Mouse (Mus musculus) retina, adult 2 months (tissue): ENCODE measurements around the gene Fbxo46.
A peak's percentile ranks its signal among the peaks of the same experiment; 100 is the strongest.
"Not testable (repeated sequence)": the region's sequence is repeated elsewhere in the genome, so short reads cannot be mapped to it uniquely, and the experiment has no call there.

ENCODE experiments used
- DNase-seq: peaks from one replicate; pipeline ENCODE4 v3.0.0-alpha.2; 2012; ENCODE audit warnings: low read depth, low spot score

The Fbxo46 gene

DNA sequence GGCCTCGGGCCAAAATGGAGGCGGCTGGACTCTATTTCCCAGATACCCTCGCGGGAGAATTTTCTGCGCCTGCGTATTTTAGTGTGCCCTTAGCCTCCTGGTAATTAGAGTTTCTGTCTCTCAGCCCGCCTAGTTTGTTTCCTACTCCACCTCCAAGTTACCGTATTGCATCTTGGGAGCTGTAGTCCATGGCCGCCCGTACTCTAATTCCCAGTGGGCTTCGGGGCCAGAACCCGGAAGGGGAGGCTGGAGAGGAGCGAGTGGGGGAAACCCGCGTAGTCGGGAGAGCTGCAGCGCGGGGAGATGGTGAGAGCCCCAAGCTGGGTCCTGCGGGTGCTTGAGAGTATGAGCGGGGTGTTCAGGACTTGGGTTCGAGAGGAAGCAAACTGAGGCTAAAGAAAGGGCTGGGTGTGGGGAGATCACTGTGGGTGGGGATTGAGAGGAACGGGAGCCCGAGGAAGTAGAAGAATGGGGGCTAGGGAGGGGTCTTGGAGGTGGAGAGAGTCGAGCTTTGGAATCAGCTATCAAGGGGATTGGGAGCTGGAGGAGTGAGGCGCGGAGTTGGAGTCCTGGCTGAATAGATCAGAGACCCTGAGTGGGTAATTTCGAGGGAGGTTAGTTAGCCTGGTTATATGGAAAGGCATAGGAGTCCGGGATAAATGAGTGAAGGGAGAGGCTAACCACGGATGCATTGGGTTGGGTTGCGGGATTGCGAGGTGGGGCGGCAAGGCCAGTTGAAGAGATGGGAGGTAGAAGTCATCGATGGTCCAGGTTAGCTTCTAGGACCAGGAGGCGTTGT is at the start of gene Fbxo46:
Fbxo46 (plus strand) TSS at position 229 of the 799 bp plus-strand sequence.
- DNase-seq = peak; percentile 94

DNA sequence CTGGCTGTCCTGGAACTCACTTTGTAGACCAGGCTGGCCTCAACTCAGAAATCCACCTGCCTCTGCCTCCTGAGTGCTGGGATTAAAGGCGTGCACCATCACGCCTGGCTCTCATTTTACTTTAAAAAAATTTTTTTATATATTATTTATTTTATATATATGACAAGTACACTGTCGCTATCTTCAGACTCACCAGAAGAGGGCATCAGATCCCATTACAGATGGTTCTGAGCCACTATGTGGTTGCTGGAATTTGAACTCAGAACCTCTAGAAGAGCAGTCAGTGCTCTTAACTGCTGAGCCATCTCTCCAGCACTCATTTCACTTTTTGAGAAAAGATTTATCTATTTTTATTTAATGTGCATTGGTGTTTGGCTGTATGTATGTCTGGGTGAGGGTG is 48.6 kb upstream of the Fbxo46 start:
- DNase-seq = not testable (repeated sequence)

DNA sequence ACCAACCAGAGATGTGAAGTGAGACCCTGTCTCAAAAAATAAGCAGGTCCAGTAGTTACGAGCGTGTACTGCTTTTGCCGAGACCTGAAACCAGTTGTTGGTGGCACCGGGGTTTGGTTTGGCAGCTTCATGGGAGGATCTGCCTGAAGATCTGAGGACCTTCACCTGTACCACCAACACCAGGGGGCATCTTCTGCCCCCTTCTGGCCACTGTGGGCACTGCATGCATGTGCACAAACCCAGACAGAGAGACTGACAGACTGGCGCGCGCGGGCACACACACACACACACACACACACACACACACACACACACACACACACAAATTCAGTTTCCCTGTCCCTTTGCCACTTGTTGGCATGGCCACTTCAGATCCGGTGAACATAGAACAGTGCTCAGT is 46.2 kb upstream of the Fbxo46 start:
- no peak for DNase-seq

DNA sequence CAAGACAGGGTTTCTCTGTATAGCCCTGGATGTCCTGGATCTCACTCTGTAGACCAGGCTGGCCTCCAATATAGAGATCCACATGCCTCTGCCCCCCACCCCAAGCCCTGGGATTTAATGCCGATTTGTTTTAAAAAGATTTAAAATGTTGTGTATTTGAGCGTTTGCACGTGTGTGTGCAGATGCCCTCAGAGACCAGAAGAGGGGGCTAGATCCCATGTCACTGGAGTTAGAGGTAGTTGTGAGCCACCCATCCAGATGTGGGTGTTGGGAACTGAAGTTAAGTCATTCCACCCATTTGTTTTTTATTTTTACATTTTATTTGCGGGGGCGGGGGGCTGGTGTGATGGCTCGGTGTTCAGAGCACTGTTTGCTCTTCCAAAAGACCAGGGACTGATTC is 45.2 kb upstream of the Fbxo46 start:
- no peak for DNase-seq

DNA sequence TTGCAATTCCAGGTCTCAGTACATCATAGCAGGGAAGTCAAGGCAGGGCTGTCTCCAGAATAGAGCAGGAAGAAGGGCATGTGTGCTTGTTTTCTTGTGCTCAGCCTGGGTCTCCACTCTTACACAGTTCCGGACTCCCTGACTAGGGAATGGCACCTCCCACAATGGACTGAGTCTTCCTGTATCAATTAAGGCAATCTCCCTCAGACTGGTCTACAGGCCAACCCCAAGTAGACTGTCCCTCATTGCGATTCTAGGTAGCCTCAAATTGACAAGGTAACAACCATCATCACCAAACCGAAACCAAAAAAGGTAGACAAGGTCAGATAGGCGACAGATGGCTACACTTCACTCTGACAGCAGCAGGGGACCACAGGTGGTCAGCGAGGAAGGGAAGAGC is 44.4 kb upstream of the Fbxo46 start:
- no peak for DNase-seq

DNA sequence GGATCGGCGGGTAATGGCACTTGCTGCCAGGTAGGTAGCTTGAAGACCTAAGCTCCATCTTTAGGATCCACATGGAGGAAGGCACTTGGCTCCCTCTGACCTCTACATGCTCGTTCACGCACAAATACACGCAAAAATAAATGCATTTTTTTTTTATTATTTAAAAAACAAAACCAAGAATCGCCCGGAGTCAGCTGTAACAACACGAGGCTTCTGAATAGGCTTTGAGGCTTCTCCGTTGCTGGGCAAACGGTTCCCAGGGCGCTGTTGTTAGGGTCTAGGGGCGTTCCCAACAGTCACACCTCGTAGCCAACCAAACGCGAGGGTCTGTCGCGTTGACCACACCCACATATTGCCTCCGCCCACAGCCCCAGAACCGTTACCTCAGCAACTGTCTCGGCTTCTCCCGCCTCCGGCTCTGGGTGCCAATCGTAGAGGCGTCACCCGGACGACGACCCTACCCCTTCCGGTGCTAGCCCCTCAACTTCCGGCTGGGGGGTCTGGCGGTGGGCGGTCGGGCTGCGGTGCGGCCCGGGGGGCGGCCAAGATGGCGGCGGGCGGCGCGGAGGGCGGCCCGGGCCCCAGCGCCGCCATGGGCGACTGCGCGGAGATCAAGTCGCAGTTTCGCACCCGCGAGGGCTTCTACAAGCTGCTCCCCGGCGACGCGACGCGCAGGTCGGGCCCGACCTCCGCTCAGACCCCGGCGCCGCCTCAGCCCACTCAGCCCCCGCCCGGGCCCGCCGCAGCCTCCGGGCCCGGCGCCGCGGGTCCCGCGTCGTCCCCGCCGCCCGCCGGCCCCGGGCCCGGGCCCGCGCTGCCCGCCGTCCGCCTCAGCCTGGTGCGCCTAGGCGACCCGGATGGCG is 43.7 kb upstream of the Fbxo46 start, which contains the start of gene Dmwd:
Dmwd (plus strand) TSS at position 505 of the 863 bp plus-strand sequence.
- DNase-seq = peak; percentile 78

DNA sequence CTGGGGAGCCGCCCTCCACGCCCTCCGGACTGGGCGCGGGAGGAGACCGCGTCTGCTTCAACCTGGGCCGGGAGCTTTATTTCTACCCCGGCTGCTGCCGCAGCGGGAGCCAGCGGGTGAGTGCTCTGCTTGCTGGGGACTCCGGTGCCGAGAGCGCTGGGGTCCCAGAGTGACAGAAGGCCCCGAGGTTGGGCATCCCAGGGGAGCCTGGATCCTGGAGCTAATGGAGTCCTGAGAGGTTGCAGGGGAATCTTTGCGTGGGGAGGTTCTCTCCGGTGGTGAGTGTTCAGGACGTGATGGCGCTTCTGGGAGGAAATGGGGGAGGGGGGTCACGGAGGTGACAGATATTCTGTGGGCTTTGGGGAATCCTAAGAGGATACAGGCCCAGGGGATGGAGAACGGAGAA is 43.1 kb upstream of the Fbxo46 start:
- no peak for DNase-seq

DNA sequence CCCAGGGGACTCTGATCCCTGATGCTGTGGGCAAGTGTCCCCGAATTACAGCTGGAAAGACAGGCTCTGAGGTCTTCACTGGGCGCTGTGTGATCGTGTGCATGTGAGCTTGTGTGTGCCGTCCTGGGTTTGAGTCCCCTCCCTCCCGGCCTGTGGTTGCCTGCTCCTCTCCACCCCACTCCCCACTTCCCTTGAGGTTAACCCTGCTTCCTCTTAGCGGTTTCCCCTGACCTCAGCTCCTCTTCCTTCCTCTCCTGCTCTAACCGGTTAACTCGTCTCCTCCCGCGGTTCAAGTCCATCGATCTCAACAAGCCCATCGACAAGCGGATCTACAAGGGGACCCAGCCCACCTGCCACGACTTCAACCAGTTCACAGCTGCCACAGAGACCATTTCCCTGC is 41.9 kb upstream of the Fbxo46 start:
- DNase-seq = no peak

DNA sequence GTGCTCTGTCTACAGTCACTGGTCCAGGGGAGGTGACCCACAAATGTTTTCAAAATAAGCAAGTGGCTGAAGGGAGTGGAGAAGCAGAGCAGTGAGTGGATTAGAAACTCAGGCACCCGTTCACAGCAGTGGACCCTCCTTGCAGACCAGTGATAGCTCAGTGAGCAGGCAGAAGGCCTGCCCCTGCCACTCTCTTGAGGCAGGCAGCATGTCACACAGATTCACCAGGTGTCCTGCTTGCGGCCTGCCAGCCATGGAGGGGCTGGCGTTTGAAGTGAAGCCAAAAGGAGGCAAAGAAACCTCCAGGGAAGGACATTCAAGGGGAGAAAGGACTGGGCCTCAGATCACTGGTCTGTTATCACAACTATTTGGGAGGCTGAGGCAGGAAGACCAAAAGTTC is 40.9 kb upstream of the Fbxo46 start:
- DNase-seq = no peak

DNA sequence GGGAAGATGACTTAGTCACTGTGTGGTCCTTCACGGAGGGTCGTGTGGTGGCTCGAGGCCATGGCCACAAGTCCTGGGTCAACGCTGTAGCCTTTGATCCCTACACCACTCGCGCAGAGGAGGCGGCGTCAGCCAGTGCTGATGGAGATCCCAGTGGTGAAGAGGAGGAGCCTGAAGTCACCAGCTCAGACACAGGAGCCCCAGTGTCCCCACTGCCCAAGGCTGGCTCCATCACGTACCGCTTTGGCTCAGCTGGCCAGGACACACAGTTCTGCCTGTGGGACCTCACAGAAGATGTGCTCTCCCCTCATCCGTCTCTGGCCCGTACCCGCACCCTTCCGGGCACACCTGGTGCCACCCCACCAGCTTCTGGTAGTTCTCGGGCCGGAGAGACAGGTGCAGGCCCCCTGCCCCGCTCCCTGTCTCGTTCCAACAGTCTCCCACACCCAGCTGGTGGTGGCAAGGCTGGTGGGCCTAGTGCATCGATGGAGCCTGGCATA is 39.2 kb upstream of the Fbxo46 start:
- DNase-seq = no peak

DNA sequence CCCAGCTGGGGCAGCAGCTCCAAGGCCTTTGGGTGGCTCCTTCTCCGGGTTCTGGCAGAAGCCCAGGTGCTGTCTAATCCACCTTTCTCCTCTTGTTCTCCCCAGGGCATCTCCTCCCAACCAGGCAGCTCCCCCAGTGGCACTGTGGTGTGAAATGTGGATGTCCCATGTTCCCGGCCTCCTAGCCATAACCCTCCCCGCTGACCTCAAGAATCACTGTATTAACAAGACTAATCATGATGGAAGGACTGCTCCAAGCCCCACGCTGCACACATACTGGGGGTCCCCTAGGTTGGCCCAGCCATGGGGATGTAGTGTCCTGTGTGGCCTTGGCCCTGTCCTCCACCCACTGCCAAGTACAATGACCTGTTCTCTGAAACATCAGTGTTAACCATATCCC is 37.5 kb upstream of the Fbxo46 start:
- no peak for DNase-seq

DNA sequence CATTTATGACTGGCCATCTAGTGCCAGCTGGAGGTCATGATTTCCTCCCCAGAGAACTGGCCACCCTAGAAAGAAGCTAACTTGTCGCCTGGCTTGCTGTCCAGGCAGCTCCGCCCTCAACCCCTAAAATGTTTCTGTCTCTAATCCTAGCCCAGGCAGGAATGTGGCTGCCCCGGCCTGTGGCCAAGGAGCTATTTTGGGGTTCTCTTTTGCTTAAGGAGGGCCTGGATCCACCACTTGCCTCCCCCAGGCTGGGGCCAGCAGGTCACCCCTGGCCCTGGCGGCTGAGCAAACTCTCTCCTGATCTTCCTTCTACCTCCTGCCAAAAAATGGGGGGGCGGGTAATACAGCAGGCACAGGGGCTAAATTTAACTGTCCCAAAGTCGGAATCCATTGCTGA is 36.6 kb upstream of the Fbxo46 start:
- DNase-seq = no peak

DNA sequence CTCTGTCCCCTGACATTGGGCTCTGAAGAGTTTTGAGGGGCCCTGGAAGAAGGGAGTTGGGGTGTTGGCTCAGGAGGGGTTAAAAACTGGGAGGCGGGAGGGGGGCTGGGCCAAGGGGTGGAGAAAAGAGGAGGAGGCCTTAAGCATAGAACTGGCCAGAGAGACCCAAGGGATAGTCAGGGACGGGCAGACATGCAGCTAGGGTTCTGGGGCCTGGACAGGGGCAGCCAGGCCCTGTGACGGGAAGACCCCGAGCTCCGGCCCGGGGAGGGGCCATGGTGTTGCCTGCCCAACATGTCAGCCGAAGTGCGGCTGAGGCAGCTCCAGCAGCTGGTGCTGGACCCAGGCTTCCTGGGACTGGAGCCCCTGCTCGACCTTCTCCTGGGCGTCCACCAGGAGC is 36.0 kb upstream of the Fbxo46 start, which contains the start of gene Dmpk:
Dmpk (plus strand) TSS at position 149 of the 400 bp plus-strand sequence.
- DNase-seq = no peak

DNA sequence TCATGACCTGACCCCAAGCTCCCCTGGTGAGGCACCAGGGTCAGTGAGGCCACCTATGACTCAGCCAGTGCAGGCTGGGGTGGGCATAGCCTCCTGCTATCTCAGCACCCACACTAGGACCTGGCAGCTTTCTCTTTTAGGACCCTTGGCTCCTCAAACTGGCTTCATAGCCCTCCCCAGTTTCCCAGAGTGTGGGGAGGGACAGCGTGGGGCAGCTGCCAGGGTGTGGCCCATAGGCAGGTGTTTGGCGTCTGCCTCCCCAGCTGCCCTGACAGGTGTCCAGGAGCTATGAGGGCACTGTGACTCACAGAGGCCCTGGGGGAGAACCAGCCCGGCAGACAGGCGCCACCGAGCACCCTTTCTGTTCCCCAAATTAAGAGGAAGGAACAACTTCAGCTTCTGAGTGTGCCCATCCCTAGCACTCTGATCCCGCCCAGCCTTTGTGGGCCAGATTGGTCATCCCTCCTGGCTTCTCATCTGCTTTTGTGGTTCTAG is 35.3 kb upstream of the Fbxo46 start:
- no peak for DNase-seq

DNA sequence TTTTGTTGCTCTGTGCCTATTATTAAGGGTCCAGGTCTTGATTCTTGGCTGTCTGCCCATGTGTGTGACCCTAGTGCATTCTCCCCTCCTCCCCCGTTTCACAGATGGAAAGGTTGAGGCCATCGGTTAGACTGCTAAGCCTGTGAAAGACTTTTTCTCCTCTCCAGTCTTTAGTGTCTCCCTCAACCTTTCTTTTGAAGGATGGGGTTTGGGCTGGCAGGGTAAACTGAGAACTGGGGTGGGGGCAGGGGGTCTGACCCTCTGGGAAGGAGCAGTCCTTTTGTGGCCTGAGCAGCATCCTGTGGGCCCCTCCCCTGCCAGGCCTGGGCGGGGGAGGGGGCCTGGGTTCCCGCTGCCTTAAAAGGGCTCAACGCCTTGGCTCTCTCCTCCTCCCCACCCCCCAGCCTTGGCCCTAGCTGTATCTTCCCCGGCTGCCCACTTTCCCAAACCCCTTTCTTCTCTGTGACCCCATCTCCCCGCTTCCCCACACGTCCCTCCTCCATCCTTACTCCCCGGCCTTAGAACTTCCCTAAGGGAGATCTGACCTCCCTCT is 34.7 kb upstream of the Fbxo46 start:
- no peak for DNase-seq

DNA sequence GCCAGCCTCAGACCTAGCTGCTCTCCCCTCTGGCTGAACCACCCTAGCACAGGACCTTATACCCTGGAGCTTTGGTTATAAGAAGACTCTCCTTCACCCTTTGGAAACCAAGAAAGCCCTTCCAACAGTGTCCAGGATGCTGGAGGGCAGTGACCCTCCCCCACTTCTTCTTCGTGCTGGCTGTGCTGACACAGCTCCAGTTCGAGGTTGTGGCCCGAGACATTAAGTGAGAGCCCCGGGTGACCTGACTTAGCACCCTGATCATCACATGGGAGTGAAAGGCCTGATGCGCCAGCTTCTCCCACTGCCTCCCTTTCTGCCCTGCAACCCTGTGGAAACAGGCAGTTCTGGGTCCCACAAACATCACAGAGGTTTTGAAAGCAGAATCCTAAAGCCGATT is 34.2 kb upstream of the Fbxo46 start:
- no peak for DNase-seq

DNA sequence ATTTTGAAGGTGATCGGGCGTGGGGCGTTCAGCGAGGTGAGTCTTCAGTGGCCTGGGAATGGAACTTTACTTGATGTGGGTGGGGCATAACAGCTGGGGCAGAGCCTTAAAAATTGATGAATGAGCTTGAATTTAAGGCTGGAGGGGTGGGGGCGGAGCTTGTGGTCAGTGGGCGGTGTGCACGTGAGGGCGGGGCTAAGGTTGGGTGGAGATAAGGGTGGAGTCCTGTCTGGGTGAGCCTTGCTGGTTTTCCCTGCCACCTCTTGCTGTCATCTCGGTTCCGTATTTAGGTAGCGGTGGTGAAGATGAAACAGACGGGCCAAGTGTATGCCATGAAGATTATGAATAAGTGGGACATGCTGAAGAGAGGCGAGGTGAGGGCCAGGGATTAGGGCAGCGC is 33.6 kb upstream of the Fbxo46 start:
- no peak for DNase-seq

DNA sequence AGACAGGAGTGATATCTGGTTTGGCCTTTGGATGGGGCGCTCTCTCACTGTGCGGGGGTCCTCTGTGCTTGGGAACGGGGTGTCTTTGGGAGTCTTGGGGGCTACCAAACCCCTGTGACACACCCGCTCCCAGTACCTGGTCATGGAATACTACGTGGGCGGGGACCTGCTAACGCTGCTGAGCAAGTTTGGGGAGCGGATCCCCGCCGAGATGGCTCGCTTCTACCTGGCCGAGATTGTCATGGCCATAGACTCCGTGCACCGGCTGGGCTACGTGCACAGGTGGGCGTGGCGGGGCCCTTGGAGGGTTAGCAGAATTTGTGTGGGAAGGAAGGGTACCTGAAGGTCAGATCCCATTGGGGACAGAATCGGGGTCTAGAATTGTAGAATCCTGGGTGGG is 32.9 kb upstream of the Fbxo46 start:
- no peak for DNase-seq

DNA sequence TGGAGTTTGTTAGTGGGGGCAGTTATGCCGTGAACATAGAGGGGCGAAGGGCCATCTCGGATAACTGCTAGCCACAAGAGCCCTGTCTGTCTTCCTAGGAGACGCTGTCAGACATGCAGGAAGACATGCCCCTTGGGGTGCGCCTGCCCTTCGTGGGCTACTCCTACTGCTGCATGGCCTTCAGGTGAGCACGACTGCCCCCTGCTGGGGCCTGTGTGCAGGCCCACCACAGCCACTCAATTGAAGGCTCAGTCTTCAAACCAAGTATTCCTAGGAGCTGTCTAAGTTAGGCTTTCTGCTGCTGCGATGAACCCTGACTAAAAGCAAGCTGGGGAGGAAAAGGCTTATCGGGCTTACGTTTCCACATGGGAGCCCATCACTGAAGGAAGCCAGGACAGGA is 30.8 kb upstream of the Fbxo46 start:
- DNase-seq = no peak

DNA sequence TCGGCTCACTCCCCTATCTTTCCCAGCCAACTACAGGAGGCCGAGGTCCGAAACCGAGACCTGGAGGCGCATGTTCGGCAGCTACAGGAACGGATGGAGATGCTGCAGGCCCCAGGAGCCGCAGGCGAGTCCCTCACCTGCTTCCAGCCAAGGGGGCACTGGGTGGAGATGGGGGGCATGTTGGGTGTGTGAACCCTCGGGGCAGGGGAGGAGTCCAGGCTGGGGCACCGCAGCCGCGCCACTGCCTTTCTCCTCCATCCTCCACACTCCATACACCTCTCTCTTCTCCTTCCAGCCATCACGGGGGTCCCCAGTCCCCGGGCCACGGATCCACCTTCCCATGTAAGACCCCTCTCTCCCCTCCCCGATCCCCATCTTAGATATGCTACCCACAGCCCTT is 27.7 kb upstream of the Fbxo46 start:
- no peak for DNase-seq

DNA sequence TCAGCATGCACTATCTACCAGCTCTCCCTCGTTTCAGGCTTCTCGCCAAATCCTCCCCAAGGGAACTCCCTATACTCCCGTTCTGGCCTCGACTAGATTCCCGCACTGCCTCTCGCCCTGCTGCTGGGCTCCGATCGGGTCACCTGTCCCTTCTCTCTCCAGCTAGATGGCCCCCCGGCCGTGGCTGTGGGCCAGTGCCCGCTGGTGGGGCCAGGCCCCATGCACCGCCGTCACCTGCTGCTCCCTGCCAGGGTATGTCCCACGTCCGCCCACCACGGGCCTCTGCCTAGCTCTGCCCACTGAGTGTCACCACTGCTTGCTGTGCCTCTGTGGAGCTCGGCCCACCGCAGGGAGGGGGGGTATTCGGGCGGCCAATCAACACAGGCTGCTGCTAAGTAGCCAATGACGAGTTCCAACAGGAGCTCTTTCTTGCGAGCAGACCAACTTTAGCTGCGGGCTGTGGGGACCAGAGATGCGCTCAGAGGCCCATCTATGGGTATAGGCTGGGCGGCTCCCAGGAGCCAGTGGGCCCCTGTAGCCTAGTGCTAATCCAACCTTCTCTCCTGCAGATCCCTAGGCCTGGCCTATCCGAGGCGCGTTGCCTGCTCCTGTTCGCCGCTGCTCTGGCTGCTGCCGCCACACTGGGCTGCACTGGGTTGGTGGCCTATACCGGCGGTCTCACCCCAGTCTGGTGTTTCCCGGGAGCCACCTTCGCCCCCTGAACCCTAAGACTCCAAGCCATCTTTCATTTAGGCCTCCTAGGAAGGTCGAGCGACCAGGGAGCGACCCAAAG is 27.1 kb upstream of the Fbxo46 start:
- DNase-seq = no peak
